Mouse (Mus musculus): ENCODE results near the gene Ncoa3.
A peak's percentile ranks its signal among the peaks of the same experiment; 100 is the strongest.
"Not testable (repeated sequence)": the region's sequence is repeated elsewhere in the genome, so short reads cannot be mapped to it uniquely, and the experiment has no call there.

The Ncoa3 gene

GRCm38 (mm10) chr2:165992270-165993172 is at the start of gene Ncoa3:
Gene Ncoa3, plus strand, starts transcription at chr2:165992636.
- peak; percentile 95 for DNase-seq (ENCODE audit: low spot score)

- DNase-seq (ENCODE audit: low spot score): no peak
Observed at GRCm38 (mm10) chr2:165943113-165943512, 49.3 kb upstream of the Ncoa3 start.

- no peak for DNase-seq (ENCODE audit: low spot score)
Observed at GRCm38 (mm10) chr2:165944576-165945351, 47.7 kb upstream of the Ncoa3 start.

GRCm38 (mm10) chr2:165946046-165946564 is 46.3 kb upstream of the Ncoa3 start:
- no peak for DNase-seq (ENCODE audit: low spot score)

- no peak for DNase-seq (ENCODE audit: low spot score)
Observed at GRCm38 (mm10) chr2:165948007-165948406, 44.4 kb upstream of the Ncoa3 start.

DNA sequence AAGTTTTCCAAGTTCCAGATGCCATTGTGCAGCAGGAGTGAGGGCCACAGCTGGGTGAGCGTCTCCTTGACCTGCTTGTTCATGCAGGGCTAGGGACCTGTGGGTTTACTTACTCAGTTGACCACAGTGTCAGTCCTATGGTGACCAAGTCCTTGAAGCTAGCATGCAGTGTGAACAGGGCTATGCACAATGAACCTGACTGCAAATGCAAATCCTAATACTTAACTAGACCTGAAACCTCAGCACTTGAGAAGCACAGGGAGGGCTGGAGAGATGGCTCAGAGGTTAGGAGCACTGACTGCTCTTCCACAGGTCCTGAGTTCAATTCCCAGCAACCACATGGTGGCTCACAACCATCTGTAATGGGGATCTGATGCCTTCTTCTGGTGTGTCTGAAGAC is 43.7 kb upstream of the Ncoa3 start:
- DNase-seq (ENCODE audit: low spot score): not testable (repeated sequence)

GRCm38 (mm10) chr2:165949719-165950118 is 42.7 kb upstream of the Ncoa3 start:
- DNase-seq (ENCODE audit: low spot score): no peak

DNA sequence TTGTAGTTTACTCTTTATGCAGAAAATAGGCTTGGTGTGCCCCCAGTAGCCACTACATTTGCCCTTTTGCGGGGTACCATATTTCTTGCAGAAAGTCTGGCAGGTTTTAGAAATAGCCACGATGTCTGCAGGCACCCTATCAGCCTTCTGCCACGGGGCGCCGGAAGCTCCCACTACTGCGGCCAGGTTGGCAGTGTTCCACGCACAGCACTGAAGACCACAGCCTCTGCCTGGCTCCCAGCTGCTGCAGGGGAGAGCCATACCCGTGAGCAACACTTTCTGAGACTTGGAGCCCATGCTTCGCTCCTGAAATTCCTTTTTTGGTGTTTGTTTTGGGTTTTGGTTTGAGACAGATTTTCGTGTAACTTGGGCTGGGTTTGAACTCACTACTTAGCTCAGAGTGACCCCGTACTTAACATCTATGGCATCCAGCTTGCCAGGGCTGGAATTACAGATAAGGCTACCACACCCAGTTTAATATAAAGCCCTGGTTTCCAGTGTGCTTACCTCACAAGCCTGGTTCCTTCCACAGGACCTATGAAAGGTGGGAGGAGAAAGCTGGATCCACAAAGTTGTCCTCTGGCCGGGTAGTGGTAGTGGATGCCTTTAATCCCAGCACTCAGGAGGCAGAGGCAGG is 40.9 kb upstream of the Ncoa3 start:
- no peak for DNase-seq (ENCODE audit: low spot score)

GRCm38 (mm10) chr2:165954872-165955271 is 37.6 kb upstream of the Ncoa3 start:
- peak; percentile 52 for DNase-seq (ENCODE audit: low spot score)

DNA sequence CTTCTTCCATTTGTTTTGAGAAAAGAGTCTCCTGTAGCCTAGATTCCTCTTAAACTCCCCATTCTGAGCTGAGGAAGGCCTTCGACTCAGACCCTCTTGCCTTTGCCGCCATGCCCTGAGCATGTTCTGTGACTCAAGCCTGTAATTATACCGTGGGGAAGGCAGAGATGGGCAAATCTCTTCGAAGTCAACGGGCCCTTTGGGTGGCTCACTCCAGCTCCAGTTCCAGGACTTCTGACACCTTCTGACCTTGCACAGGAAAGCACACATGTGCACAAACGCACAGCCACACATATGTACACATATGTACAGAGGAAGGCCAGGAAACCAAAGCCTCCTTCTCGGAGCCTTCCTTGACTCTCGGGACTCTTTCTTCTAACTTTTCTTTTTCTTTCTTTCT is 37.0 kb upstream of the Ncoa3 start:
- no peak for DNase-seq (ENCODE audit: low spot score)

GRCm38 (mm10) chr2:165956096-165956740 is 36.2 kb upstream of the Ncoa3 start:
- DNase-seq (ENCODE audit: low spot score): no peak

DNA sequence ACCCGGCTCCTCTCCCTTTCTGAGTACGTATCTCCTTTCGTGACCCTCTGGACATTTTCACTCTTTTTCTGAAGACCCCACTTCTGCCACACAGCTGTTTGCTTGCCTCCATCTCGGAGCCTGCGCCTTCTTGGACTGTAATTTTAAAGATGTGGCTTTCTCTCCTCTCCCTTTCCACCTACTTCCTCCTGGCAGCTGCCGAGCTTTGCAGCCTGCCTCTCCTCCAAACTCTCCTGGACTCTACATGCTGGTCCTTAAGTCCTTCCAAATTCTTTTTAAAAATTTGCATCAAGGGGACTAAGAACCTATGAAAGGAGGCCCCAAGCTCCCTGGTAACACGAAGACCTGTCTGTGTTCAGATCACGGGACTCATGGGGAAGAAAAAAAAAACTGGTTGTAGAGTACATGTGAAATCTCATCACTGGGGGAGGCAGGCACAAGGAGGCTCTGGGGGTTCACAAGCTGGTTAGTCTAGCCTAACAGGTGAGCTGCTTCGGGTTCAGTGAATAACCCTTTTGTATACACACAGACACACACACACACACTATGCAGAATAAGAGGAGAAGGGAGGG is 35.1 kb upstream of the Ncoa3 start:
- DNase-seq (ENCODE audit: low spot score): no peak

- DNase-seq (ENCODE audit: low spot score): no peak
Observed at GRCm38 (mm10) chr2:165958556-165958955, 33.9 kb upstream of the Ncoa3 start.

DNA sequence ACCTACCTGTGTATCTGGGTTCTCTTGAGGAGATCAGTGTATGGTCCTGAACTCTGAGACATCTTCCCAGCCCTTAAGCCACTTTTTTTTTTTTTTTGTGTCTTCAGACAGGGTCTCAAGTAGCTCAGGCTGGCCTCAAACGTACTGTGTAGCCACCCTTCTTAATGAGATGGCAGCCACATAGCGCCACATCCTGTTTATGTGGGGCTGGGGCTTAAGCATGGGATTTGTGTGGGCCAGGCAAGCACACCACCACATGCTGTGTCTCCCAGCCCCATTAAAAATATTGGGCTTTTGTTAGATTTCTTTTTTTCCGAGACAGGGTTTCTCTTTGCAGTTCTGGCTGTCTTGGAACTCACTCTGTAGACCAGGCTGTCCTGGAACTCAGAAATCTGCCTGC is 31.7 kb upstream of the Ncoa3 start:
- no peak for DNase-seq (ENCODE audit: low spot score)

- no peak for DNase-seq (ENCODE audit: low spot score)
Observed at GRCm38 (mm10) chr2:165962824-165963223, 29.6 kb upstream of the Ncoa3 start.

DNA sequence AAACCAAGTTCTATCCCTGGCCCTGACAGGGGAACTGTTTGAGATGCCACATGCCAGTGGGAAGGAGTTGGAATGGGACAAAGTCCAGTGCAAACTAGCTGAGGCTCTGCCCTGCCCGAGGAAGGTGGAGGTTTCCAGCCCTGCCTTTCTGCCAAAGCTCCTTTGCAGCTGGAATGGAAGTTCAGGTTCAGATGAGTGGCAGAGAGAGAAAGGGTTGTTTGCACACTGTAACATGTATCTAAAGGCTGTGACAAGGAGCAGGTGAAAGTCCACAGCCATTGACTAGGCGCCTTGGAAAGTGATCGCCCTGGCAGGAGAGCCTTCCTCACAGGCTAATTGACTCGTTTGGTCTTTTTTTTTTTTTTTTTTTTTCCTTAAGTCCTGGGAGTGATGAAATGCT is 28.3 kb upstream of the Ncoa3 start:
- DNase-seq (ENCODE audit: low spot score): no peak

GRCm38 (mm10) chr2:165967076-165967475 is 25.4 kb upstream of the Ncoa3 start:
- DNase-seq (ENCODE audit: low spot score): no peak

DNA sequence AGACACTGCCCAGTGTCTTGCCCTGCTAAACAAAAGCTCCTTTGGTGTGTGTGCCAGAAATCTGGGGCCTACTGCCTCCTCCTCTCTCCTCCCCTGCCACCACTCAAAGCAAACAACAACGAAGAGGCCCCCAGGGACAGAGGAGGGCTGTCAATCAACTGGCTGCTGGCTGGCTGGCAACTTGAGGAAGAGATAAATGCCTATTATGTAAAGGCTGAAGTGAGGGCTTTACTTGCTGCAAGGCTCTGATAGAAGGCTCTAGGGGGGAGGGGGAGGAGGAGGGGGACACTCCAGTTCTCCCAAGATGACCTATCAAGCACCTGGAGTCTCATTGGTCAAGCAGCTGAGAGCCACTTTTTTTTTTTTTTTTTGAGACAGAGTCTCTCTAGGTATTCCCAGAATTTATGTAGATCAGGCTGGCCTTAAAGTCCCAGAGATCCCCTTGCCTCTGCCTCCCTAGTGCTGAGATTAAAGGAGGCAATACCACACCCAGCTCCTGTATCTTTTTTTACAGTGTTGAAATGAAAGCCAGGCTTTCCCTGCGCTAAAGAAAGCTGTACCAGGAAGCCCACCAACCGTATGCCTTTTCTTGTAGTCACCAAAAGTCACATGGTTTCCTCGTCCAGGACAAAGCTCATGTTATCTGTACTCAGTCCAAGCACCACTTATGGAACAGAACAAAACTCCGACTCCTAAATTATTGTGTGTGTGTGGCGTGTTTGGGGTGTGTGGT is 24.4 kb upstream of the Ncoa3 start:
- DNase-seq (ENCODE audit: low spot score): no peak

GRCm38 (mm10) chr2:165968876-165969275 is 23.6 kb upstream of the Ncoa3 start:
- peak; percentile 78 for DNase-seq (ENCODE audit: low spot score)

- DNase-seq (ENCODE audit: low spot score): no peak
Observed at GRCm38 (mm10) chr2:165969391-165969790, 23.0 kb upstream of the Ncoa3 start.

DNA sequence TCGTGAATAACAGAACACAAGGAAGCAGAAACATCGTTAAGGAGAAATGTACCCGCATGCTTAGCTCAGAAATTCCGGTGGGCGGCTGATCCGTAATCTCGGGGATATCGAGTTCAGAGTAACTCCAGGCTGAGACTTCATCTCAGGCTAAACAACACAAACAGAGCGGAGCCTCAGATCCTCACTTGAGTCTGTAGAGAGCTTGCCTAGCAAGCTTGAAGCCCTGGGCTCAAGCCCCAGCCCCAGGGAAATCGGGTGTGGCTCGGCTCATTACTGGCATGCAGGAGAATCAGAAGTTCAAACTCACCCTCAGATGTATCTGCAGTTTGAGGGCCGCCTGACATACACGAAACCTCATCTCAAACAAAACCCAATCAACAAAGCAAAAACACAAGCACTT is 22.5 kb upstream of the Ncoa3 start:
- no peak for DNase-seq (ENCODE audit: low spot score)

Data from urinary bladder, postnatal 14 days (tissue).